Mouse (Mus musculus) macrophage (primary cell): Measurements from ENCODE around the gene Pdcd10. TPM values are rescaled to one million over a fixed set of nuclear protein-coding genes. Genes with fewer than 3 reads are reported as not detected.

ENCODE experiments used
- H3K27ac ChIP-seq: fragments of 350-480 bp; formaldehyde crosslinking; 2 replicates; pipeline ENCODE4 v1.9.0; 2021
- H3K36me3 ChIP-seq: fragments of 350-480 bp; formaldehyde crosslinking; 2 replicates; pipeline ENCODE4 v1.9.0; 2021; ENCODE audit errors: inconsistent target
- H3K4me3 ChIP-seq: fragments of 350-480 bp; formaldehyde crosslinking; 2 replicates; pipeline ENCODE4 v1.9.0; 2021; ENCODE audit errors: inconsistent target
- H3K79me2 ChIP-seq: fragments of 350-480 bp; formaldehyde crosslinking; 2 replicates; pipeline ENCODE4 v1.9.0; 2021; ENCODE audit errors: inconsistent target
- WGBS: methylation state at CpG from one replicate; pipeline ENCODE4 v1.1.7; 2026; ENCODE audit warnings: inconsistent platforms; ENCODE audit not compliant: missing documents; 5-methylcytosine and 5-hydroxymethylcytosine counted together
- polyA plus RNA-seq: library from polyadenylated mRNA; stranded (reverse); fragments of 250-400 nt; gene quantifications from 3 replicates; pipeline ENCODE4 v1.2.4, GENCODE M21; 2018; ENCODE audit warnings: inconsistent platforms
- total RNA-seq, 78 experiments: library from RNA; depleted of rRNA; stranded (reverse); fragments of 250-400 nt; gene quantifications; 1 replicate in 9 of 78; 2 replicates in 24 of 78; 3 replicates in 43 of 78; 4 replicates in 2 of 78; pipeline ENCODE4 v1.2.4; 2018; ENCODE audit warnings: inconsistent platforms in 56 of 78

The Pdcd10 gene
- total RNA-seq (2018; cell fraction: chromatin; rRNA removed) = 100 to 1,000 TPM in 17 of 26 experiments, 10 to 100 TPM in 9; 74.8 to 179 (median 115) TPM
- total RNA-seq (2018; cell fraction: cytosol; rRNA removed) = 100 to 1,000 TPM in 1 of 26 experiments, 10 to 100 TPM in 25; 59.0 to 101 (median 78.8) TPM
- total RNA-seq (2018; cell fraction: nucleus; rRNA removed) = 100 to 1,000 TPM in 8 of 26 experiments, 10 to 100 TPM in 18; 55.9 to 180 (median 78.8) TPM
- 79.2 to 159 TPM (median 82.1 TPM) in 3 replicates for polyA plus RNA-seq

GRCm38 (mm10) chr3:75556695-75557291, at the start of gene Pdcd10:
Gene Pdcd10, minus strand, starts transcription at chr3:75556856.
- H3K36me3 ChIP-seq = no peaks in the 10 kb centered on the region
- WGBS = under 1% methylated on average over 35 of the region's 35 CpGs
- H3K27ac ChIP-seq = peak within 1 kb of the TSS; percentile 52
- H3K79me2 ChIP-seq = peaks cover 46% of the 10 kb centered on the region
- H3K4me3 ChIP-seq = peak within 1 kb of the TSS; percentile 73

DNA sequence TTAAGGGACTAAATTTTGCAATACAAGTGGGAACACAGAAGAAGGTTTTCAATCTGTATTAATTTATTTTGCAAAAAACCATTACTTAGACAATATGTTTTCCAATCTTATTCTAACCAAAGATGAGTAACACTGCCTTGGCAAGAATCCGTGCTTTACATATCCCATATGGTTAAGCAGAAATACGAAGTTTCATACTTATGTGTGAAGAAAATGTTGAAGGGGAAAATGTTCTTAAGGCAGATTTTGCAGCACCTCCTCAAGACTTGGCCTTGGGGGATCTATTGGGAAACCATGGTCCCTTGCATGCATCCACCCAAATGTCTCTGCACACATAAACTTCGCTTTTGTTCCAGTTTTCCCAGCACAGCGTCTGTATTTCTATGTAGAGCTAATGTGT, 28.2 kb upstream of the Pdcd10 start:
- H3K36me3 ChIP-seq = no peaks in the 10 kb centered on the region
- no peak overlapping the region for H3K27ac ChIP-seq
- H3K79me2 ChIP-seq = no peaks in the 10 kb centered on the region
- no peak overlapping the region for H3K4me3 ChIP-seq
- WGBS = 93% methylated on average over 4 of the region's 4 CpGs

GRCm38 (mm10) chr3:75583293-75583692, 26.6 kb upstream of the Pdcd10 start:
- Histone ChIP-seq H3K4me3 (no peak overlapping the region), H3K79me2 (no peaks in the 10 kb centered on the region), H3K27ac (no peak overlapping the region), H3K36me3 (no peaks in the 10 kb centered on the region)
- WGBS = 97% methylated on average over 3 of the region's 3 CpGs

DNA sequence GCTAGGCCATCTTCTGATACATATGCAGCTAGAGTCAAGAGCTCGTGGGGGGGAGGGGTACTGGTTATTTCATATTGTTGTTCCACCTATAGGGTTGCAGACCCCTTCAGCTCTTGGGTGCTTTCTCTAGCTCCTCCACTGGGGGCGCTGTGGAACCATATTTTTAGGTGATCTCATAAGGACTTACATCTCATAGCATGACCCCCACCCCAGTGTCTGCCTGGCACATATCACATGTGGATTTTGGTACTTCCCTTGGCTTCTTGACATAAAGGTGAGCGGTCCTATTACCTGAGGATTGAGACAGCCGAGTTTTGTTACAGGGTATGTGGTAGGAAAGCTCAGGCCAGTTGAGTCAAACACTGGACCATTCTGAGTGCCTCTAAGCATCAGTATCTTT, 22.7 kb upstream of the Pdcd10 start:
- H3K4me3 ChIP-seq = no peak overlapping the region
- 62% methylated on average over 4 of the region's 4 CpGs for WGBS

DNA sequence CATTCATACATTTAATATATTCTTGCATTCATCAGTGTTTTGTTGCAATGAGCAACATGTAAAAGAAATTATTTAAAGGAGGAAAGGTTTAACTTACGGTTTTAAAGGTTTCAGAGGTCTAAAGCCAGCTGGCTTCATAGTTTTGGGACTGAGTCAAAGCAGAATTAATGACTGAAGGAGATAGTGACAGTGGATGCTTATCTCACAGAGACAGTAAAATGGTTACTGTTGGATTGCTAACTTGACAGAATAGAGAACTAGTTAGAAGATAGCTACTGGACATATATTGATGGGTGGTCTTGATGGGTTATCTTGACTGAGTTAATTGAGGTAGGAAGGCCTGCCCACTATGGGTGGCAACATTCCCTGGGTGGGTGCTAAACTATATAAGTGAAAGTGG, 18.9 kb upstream of the Pdcd10 start:
- no peak overlapping the region for H3K27ac ChIP-seq
- WGBS = 100% methylated on average over 1 of the region's 1 CpGs
- no peaks in the 10 kb centered on the region for H3K79me2 ChIP-seq
- H3K36me3 ChIP-seq = no peaks in the 10 kb centered on the region
- H3K4me3 ChIP-seq = no peak overlapping the region

More for the DNA sequence above, 22.7 kb upstream of the Pdcd10 start:
- Histone ChIP-seq H3K27ac (no peak overlapping the region), H3K36me3 (no peaks in the 10 kb centered on the region), H3K79me2 (no peaks in the 10 kb centered on the region)

- 48% methylated on average over 2 of the region's 2 CpGs for WGBS
- H3K36me3 ChIP-seq = no peaks in the 10 kb centered on the region
- H3K27ac ChIP-seq = no peak overlapping the region
- no peaks in the 10 kb centered on the region for H3K79me2 ChIP-seq
- no peak overlapping the region for H3K4me3 ChIP-seq
Observed at GRCm38 (mm10) chr3:75574074-75574473, 17.4 kb upstream of the Pdcd10 start.

GRCm38 (mm10) chr3:75557292-75557691, 636 bp upstream of the Pdcd10 start, which contains the start of gene Serpini1:
Gene Serpini1, plus strand, starts transcription at chr3:75557547.
- Histone ChIP-seq H3K4me3 (peak within 1 kb of the TSS; percentile 73), H3K36me3 (no peaks in the 10 kb centered on the region), H3K79me2 (peaks cover 41% of the 10 kb centered on the region), H3K27ac (peak within 1 kb of the TSS; percentile 52)
- WGBS = 0% methylated on average over 19 of the region's 19 CpGs

DNA sequence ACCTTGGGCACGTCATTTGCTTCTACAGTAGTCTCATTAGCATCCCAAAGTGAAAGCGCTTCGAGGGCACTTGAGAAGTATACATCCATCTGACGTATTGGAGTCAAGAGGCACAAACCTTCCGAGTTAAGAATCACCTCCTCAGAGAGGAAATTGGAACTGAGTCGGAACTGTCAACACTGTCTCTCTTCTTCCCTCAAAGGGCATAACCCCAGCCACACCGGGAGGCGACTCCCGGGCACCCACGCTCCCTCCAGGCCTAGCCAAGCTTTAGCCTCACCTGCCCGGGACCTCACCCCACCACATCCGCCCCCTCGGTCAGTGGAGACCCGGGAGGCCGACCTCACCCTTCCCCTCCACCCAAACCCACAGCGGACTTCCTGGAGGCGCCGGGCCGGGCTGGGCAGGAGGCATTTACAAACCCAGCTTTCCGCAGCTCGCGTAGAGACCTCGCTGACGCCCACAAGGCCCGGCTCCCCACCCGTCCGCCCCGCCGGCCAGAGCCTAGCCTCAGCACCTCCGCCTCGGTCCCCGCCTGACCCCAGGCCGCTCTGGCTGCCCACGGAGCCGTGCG, 448 bp downstream of the Pdcd10 start:
- Histone ChIP-seq H3K79me2 (peaks cover 52% of the 10 kb centered on the region), H3K4me3 (peak overlapping the region; percentile 73), H3K36me3 (no peaks in the 10 kb centered on the region), H3K27ac (peak overlapping the region; percentile 52)
- under 1% methylated on average over 36 of the region's 36 CpGs for WGBS

GRCm38 (mm10) chr3:75551248-75551647, 5.4 kb downstream of the Pdcd10 start:
- H3K27ac ChIP-seq = no peak overlapping the region
- no peak overlapping the region for H3K4me3 ChIP-seq
- H3K79me2 ChIP-seq = peaks cover 100% of the 10 kb centered on the region
- no peaks in the 10 kb centered on the region for H3K36me3 ChIP-seq

- WGBS = 83% methylated on average over 1 of the region's 1 CpGs
- peaks cover 14% of the 10 kb centered on the region for H3K36me3 ChIP-seq
- peaks cover 100% of the 10 kb centered on the region for H3K79me2 ChIP-seq
- H3K4me3 ChIP-seq = no peak overlapping the region
- no peak overlapping the region for H3K27ac ChIP-seq
Observed at GRCm38 (mm10) chr3:75544287-75544686, 12.4 kb downstream of the Pdcd10 start.

DNA sequence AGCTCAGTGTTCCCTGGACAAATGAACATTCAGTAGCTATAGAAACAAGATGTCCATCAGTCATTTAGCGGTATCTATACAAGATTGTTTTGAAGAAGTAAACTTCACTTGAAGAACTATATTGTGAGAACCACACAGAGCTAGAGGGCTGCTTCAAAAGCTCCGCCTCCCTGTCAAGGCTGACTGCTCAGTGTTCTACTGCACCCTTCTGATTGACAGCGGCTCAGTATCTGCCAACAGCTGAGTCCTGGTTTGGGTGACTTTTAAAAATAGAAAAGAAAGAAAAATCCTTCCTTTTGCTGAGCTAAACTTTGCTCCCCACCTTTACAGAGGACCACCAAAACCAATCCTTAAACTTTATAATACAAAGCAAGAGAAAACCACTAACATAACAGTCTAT, 13.8 kb downstream of the Pdcd10 start:
- Histone ChIP-seq H3K4me3 (no peak overlapping the region), H3K27ac (no peak overlapping the region)
- WGBS = 87% methylated on average over 3 of the region's 3 CpGs

GRCm38 (mm10) chr3:75541259-75541658, 15.4 kb downstream of the Pdcd10 start:
- H3K4me3 ChIP-seq = no peak overlapping the region
- WGBS = 77% methylated on average over 3 of the region's 4 CpGs

More for the DNA sequence above, 13.8 kb downstream of the Pdcd10 start:
- Histone ChIP-seq H3K79me2 (peaks cover 100% of the 10 kb centered on the region), H3K36me3 (peaks cover 24% of the 10 kb centered on the region)

DNA sequence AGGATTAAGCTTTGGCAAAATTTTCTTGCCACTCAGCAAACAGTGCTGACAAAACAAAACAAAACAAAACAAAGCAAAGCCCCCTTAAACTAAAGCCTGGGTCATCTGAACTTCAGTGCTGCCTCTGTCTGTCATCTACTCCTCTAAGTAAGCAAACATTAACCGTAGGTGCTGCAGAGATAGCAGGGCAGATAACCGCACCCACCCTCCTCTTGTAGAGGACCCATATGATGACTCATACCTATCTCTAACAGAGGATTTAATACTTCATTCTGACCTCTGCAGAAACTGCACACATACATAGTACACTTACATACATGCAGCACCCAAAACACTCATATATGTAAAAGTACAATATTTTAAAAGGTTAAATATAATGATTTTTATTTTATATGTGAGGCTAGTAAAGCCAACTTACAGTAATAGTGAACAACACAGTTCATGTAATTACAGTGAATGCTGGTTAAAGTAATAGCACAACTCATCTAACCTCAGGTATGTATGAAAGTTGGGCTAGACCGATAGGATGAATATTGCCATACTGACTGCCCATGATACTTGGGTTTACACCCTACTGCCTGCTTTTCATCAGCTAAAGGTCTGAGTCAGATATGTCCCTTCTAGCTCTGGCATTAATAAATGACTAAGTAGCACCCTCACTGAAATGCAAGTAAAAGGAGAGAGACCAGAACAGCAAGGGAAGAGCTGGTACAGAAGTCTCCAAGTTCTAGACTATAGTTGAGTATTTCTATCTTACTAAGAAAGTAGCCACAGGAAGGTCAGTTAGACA, 22.4 kb downstream of the Pdcd10 start:
- H3K79me2 ChIP-seq = peaks cover 60% of the 10 kb centered on the region
- no peak overlapping the region for H3K4me3 ChIP-seq
- H3K27ac ChIP-seq = no peak overlapping the region
- peaks cover 38% of the 10 kb centered on the region for H3K36me3 ChIP-seq
- 82% methylated on average over 3 of the region's 3 CpGs for WGBS

More at GRCm38 (mm10) chr3:75541259-75541658, 15.4 kb downstream of the Pdcd10 start:
- no peak overlapping the region for H3K27ac ChIP-seq
- H3K36me3 ChIP-seq = peaks cover 31% of the 10 kb centered on the region
- H3K79me2 ChIP-seq = peaks cover 99% of the 10 kb centered on the region

- H3K4me3 ChIP-seq = no peak overlapping the region
- 82% methylated on average over 3 of the region's 3 CpGs for WGBS
- H3K27ac ChIP-seq = no peak overlapping the region
- peaks cover 29% of the 10 kb centered on the region for H3K79me2 ChIP-seq
- peaks cover 49% of the 10 kb centered on the region for H3K36me3 ChIP-seq
Observed at GRCm38 (mm10) chr3:75531074-75531473, 25.6 kb downstream of the Pdcd10 start.
